Mouse (Mus musculus) testis, postnatal 14 days (tissue): Measurements from ENCODE around the gene Uvrag.

Experiments
- DNase-seq: peaks from one replicate; pipeline ENCODE4 v3.0.0; 2021; ENCODE audit warnings: low spot score

Uvrag gene

GRCm38 (mm10) chr7:98881887-98882286, 259.1 kb downstream of the Uvrag start:
- DNase-seq = no peak

- no peak for DNase-seq
Measured at GRCm38 (mm10) chr7:98879176-98879575, 261.8 kb downstream of the Uvrag start.

- no peak for DNase-seq
Measured at GRCm38 (mm10) chr7:98876119-98876518, 264.8 kb downstream of the Uvrag start.

GRCm38 (mm10) chr7:98875390-98875990, 265.5 kb downstream of the Uvrag start:
- no peak for DNase-seq

GRCm38 (mm10) chr7:98874411-98874951, 266.5 kb downstream of the Uvrag start:
- DNase-seq = no peak

- DNase-seq = no peak
Measured at GRCm38 (mm10) chr7:98873316-98873715, 267.6 kb downstream of the Uvrag start.

- no peak for DNase-seq
Measured at GRCm38 (mm10) chr7:98871882-98872281, 269.1 kb downstream of the Uvrag start.

GRCm38 (mm10) chr7:98870791-98871190, 270.1 kb downstream of the Uvrag start:
- no peak for DNase-seq

- DNase-seq = no peak
Measured at GRCm38 (mm10) chr7:98869070-98869469, 271.9 kb downstream of the Uvrag start.

GRCm38 (mm10) chr7:98867794-98868150, 273.2 kb downstream of the Uvrag start:
- DNase-seq = no peak

GRCm38 (mm10) chr7:98867053-98867793, 273.7 kb downstream of the Uvrag start:
- DNase-seq = no peak

GRCm38 (mm10) chr7:98863969-98864718, 276.8 kb downstream of the Uvrag start:
- DNase-seq = no peak

GRCm38 (mm10) chr7:98862994-98863393, 277.9 kb downstream of the Uvrag start:
- DNase-seq = no peak

GRCm38 (mm10) chr7:98861002-98861401, 279.9 kb downstream of the Uvrag start:
- DNase-seq = no peak

GRCm38 (mm10) chr7:98857094-98857493, 283.8 kb downstream of the Uvrag start:
- no peak for DNase-seq

- no peak for DNase-seq
Measured at GRCm38 (mm10) chr7:98856128-98856527, 284.8 kb downstream of the Uvrag start.

- no peak for DNase-seq
Measured at GRCm38 (mm10) chr7:98855388-98855787, 285.6 kb downstream of the Uvrag start.

- no peak for DNase-seq
Measured at GRCm38 (mm10) chr7:98853806-98854205, 287.1 kb downstream of the Uvrag start.

GRCm38 (mm10) chr7:98852950-98853650, 287.8 kb downstream of the Uvrag start:
- DNase-seq = no peak

- no peak for DNase-seq
Measured at GRCm38 (mm10) chr7:98851220-98851619, 289.7 kb downstream of the Uvrag start.

GRCm38 (mm10) chr7:98850388-98850787, 290.6 kb downstream of the Uvrag start:
- no peak for DNase-seq
